Mouse (Mus musculus) cerebral cortex, adult 2 months (tissue): ENCODE data around the gene Gm11034.

Experiments
- WGBS: fragments of 180-500 bp; shearing (Covaris S2); methylation state at CpG from one replicate; pipeline ENCODE4 v1.1.7; 2018; 5-methylcytosine and 5-hydroxymethylcytosine counted together

Gm11034 gene

GRCm38 (mm10) chr8:72213536-72213935 is at the start of gene Gm11034:
Gene Gm11034, minus strand, starts transcription at chr8:72213636.
- 78% methylated on average over 4 of the region's 4 CpGs for WGBS

GRCm38 (mm10) chr8:72262756-72263155 is 49.3 kb upstream of the Gm11034 start:
- WGBS: 99% methylated on average over 2 of the region's 2 CpGs

- WGBS: 60% methylated on average over 5 of the region's 5 CpGs
Measured at GRCm38 (mm10) chr8:72261872-72262271, 48.4 kb upstream of the Gm11034 start.

GRCm38 (mm10) chr8:72261019-72261418 is 47.6 kb upstream of the Gm11034 start:
- WGBS: 54% methylated on average over 2 of the region's 2 CpGs

- 66% methylated on average over 4 of the region's 4 CpGs for WGBS
Measured at GRCm38 (mm10) chr8:72260585-72260984, 47.1 kb upstream of the Gm11034 start.

GRCm38 (mm10) chr8:72259862-72260261 is 46.4 kb upstream of the Gm11034 start:
- 82% methylated on average over 2 of the region's 2 CpGs for WGBS

- 75% methylated on average over 1 of the region's 1 CpGs for WGBS
Measured at GRCm38 (mm10) chr8:72257902-72258238, 44.4 kb upstream of the Gm11034 start.

- WGBS: 53% methylated on average over 7 of the region's 7 CpGs
Measured at GRCm38 (mm10) chr8:72257171-72257901, 43.9 kb upstream of the Gm11034 start.

GRCm38 (mm10) chr8:72244610-72245009 is 31.2 kb upstream of the Gm11034 start:
- 55% methylated on average over 2 of the region's 2 CpGs for WGBS

- 64% methylated on average over 1 of the region's 1 CpGs for WGBS
Measured at GRCm38 (mm10) chr8:72242226-72242625, 28.8 kb upstream of the Gm11034 start.

- 46% methylated on average over 7 of the region's 7 CpGs for WGBS
Measured at GRCm38 (mm10) chr8:72240951-72241350, 27.5 kb upstream of the Gm11034 start.

- WGBS: under 1% methylated on average over 24 of the region's 24 CpGs
Measured at GRCm38 (mm10) chr8:72240403-72240763, 26.9 kb upstream of the Gm11034 start.

- WGBS: under 1% methylated on average over 54 of the region's 54 CpGs
Measured at GRCm38 (mm10) chr8:72239499-72240402, 26.3 kb upstream of the Gm11034 start, which contains the start of gene Ap1m1. Gene Ap1m1, plus strand, starts transcription at chr8:72240018.

GRCm38 (mm10) chr8:72222656-72223055 is 9.2 kb upstream of the Gm11034 start:
- WGBS: 86% methylated on average over 5 of the region's 5 CpGs

- 78% methylated on average over 4 of the region's 4 CpGs for WGBS
Measured at GRCm38 (mm10) chr8:72220758-72221157, 7.3 kb upstream of the Gm11034 start.

- 12% methylated on average over 39 of the region's 39 CpGs for WGBS
Measured at GRCm38 (mm10) chr8:72219541-72220363, 6.3 kb upstream of the Gm11034 start, which contains the start of gene Fam32a. Gene Fam32a, plus strand, starts transcription at chr8:72219730.

- 71% methylated on average over 10 of the region's 10 CpGs for WGBS
Measured at GRCm38 (mm10) chr8:72218781-72219540, 5.5 kb upstream of the Gm11034 start.

- 62% methylated on average over 1 of the region's 1 CpGs for WGBS
Measured at GRCm38 (mm10) chr8:72215871-72216270, 2.4 kb upstream of the Gm11034 start.

GRCm38 (mm10) chr8:72215060-72215459 is 1.6 kb upstream of the Gm11034 start:
- WGBS: 53% methylated on average over 2 of the region's 2 CpGs

GRCm38 (mm10) chr8:72212751-72213150 is 685 bp downstream of the Gm11034 start, which contains the start of gene Cib3:
Gene Cib3, minus strand, starts transcription at chr8:72212837.
- 41% methylated on average over 4 of the region's 4 CpGs for WGBS

- 83% methylated on average over 1 of the region's 1 CpGs for WGBS
Measured at GRCm38 (mm10) chr8:72211846-72212245, 1.6 kb downstream of the Gm11034 start.
